Mouse (Mus musculus): Measurements from ENCODE around the gene Hist2h2aa2.

GRCm38 (mm10) chr3:96231758-96232120 is 8.3 kb downstream of the Hist2h2aa2 start:
- TF ChIP-seq CTCF (IDR thresholded peaks at IDR 0.05; ENCODE audit: low read depth, low read length) (no peak), POLR2A (IDR thresholded peaks at IDR 0.05; ENCODE audit: extremely low read depth, insufficient read depth, low read length) (no peak)
